ENCODE assay signal across 9 mouse cellular contexts in the genomic region with DNA sequence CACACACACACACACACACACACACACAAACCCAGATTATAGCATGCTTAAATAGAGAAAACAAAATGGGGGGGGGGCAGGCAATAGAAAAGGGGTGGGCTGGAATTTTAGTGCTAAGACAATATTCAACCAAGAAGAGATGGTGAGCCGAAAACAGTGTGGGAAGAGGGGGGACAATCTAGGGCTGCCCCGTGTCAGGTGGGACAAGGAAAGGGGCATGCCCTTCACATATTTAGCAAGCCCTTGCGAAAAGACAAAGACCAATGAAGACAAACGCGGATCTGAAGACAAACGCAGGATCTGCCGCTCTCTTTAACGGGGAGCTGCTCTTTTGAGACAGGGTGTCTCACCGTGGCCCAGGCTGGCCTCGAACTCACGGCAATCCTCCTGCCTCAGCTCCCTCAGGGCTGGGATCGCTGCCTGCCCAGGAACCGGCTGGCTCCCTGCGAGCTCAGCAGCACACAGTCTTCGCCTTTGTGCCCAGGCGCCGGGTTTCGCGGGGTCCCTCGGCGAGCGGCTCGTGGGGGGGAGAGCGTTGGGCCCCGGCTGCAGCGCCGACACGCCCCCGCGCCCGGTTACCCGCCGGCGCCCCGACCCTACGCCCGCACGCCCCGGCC. TPM values are rescaled to one million over a fixed set of nuclear protein-coding genes. Genes with fewer than 3 reads are reported as not detected.
DNase-seq lines count a peak whose midpoint lies in the region; ATAC-seq and TF ChIP-seq lines count a peak whose summit lies in the region.
"Had no signal": no experiment of that assay in that cellular context is flagged by ENCODE, and none has a peak within 500 bp of the region (broad histone marks: within the 10 kb centered on the region; RNA-seq: fewer than 3 reads in every experiment).

No protein-coding gene starts in this region.

- no peak for DNase-seq in gastrocnemius, adult 2 months
- DNase-seq in gastrocnemius, postnatal 36 days: no peak
- DNase-seq in ovary, postnatal 10 days (ENCODE audit: low spot score): peak; percentile 16
- DNase-seq in ovary, adult 18-20 months (ENCODE audit: low spot score): no peak
- no peak for DNase-seq in liver, embryonic 14.5 days (ENCODE audit: low read depth in 3 of 3, low spot score in 3 of 3)
- DNase-seq in stomach, postnatal 0 days (ENCODE audit: low spot score): no peak
- no peak for DNase-seq in gastrocnemius, postnatal 4 days (ENCODE audit: low spot score in 2 of 2)

- peaks cover 8% of the 10 kb centered on the region for H3K4me1 ChIP-seq in forebrain, embryonic 16.5 days (replicated peaks; ENCODE audit: control insufficient read depth, insufficient read depth, low read length)
- H3K4me1 ChIP-seq in liver, embryonic 14.5 days (replicated peaks; ENCODE audit: control insufficient read depth in 2 of 2, insufficient read depth in 2 of 2, low read length in 1 of 2): no peaks in the 10 kb centered on the region; a peak in 1 of 4 replicates
- no peaks in the 10 kb centered on the region for H3K4me1 ChIP-seq in stomach, postnatal 0 days (replicated peaks; ENCODE audit: control insufficient read depth, insufficient read depth)

- H3K27ac ChIP-seq in gastrocnemius, adult 2 months: no peak overlapping the region
- peak overlapping the region; percentile 56 for H3K27ac ChIP-seq in forebrain, embryonic 16.5 days (ENCODE audit: low read length)
- no peak overlapping the region for H3K27ac ChIP-seq in liver, embryonic 14.5 days
- no peak overlapping the region for H3K27ac ChIP-seq in stomach, postnatal 0 days (replicated peaks)

- H3K4me2 ChIP-seq in forebrain, embryonic 16.5 days (ENCODE audit: low read length): peak overlapping the region; percentile 56
- peak overlapping the region; percentile 61 for H3K4me2 ChIP-seq in liver, embryonic 14.5 days (ENCODE audit: low read depth)
- H3K4me2 ChIP-seq in stomach, postnatal 0 days (replicated peaks; ENCODE audit: low read depth): peak overlapping the region; percentile 75

- peak overlapping the region; percentile 76 for H3K9ac ChIP-seq in forebrain, embryonic 16.5 days (replicated peaks; ENCODE audit: low read depth, low read length)
- H3K9ac ChIP-seq in liver, embryonic 14.5 days (replicated peaks): 0 out of 2 replicates have a peak overlapping the region, but pooled peaks have one; percentile 13
- H3K9ac ChIP-seq in stomach, postnatal 0 days (ENCODE audit: low read length): peak overlapping the region; percentile 47

- TF ChIP-seq CTCF in gastrocnemius, adult 2 months (IDR thresholded peaks at IDR 0.05): no peak
- no peak for TF ChIP-seq CTCF in liver, embryonic 14.5 days (IDR thresholded peaks at IDR 0.05; ENCODE audit: low read depth)
- TF ChIP-seq CTCF in stomach, postnatal 0 days (IDR thresholded peaks at IDR 0.05; ENCODE audit: low read depth): no peak

- WGBS in forebrain, embryonic 16.5 days: under 1% methylated on average over 35 of the region's 39 CpGs
- whole genome bisulfite sequencing in liver, embryonic 14.5 days (ENCODE audit: insufficient replicate concordance): 3% methylated on average over 37 of the region's 39 CpGs
- 4% methylated on average over 36 of the region's 39 CpGs for WGBS in stomach, postnatal 0 days

- intact Hi-C loops in gastrocnemius, adult 2 months (cut with DNase I): no loop called here
- intact Hi-C loops in gastrocnemius, postnatal 36 days (cut with DNase I): no loop called here

- peaks cover 5% of the 10 kb centered on the region for H3K9me3 ChIP-seq in forebrain, embryonic 16.5 days (ENCODE audit: control insufficient read depth, low read length)
- no peaks in the 10 kb centered on the region for H3K9me3 ChIP-seq in liver, embryonic 14.5 days (ENCODE audit: control insufficient read depth, low read length)
- no peaks in the 10 kb centered on the region for H3K9me3 ChIP-seq in stomach, postnatal 0 days (ENCODE audit: control insufficient read depth, low read length)

- no peaks in the 10 kb centered on the region for H3K36me3 ChIP-seq in forebrain, embryonic 16.5 days (ENCODE audit: control insufficient read depth, insufficient read depth)
- no peaks in the 10 kb centered on the region for H3K36me3 ChIP-seq in liver, embryonic 14.5 days (replicated peaks; ENCODE audit: control insufficient read depth, insufficient read depth, low read depth)
- no peaks in the 10 kb centered on the region for H3K36me3 ChIP-seq in stomach, postnatal 0 days (ENCODE audit: control insufficient read depth, insufficient read depth, low read length)

- peak; percentile 86 for ATAC-seq in forebrain, embryonic 16.5 days
- no peak for ATAC-seq in liver, embryonic 14.5 days (ENCODE audit: insufficient read depth)
- 0 out of 2 replicates have a peak, but pooled peaks have one; percentile 14 for ATAC-seq in stomach, postnatal 0 days (ENCODE audit: low FRiP score, low TSS enrichment)

- H3K4me3 ChIP-seq in gastrocnemius, adult 2 months: peak overlapping the region; percentile 72
- peak overlapping the region; percentile 78 for H3K4me3 ChIP-seq in forebrain, embryonic 16.5 days (replicated peaks; ENCODE audit: low read length)
- H3K4me3 ChIP-seq in liver, embryonic 14.5 days (ENCODE audit: insufficient read depth in 1 of 2, low read depth in 2 of 2, low read length in 2 of 2): peak overlapping the region; percentile 52 to 58
- H3K4me3 ChIP-seq in stomach, postnatal 0 days (ENCODE audit: low read depth, low read length): peak overlapping the region; percentile 52

- TF ChIP-seq EP300 in liver, embryonic 14.5 days (IDR thresholded peaks at IDR 0.05; ENCODE audit: low read depth): no peak
- no peak for TF ChIP-seq EP300 in stomach, postnatal 0 days (optimal IDR thresholded peaks at IDR 0.05)

- no peaks in the 10 kb centered on the region for H3K27me3 ChIP-seq in forebrain, embryonic 16.5 days (replicated peaks; ENCODE audit: control insufficient read depth, insufficient read depth, low read length)
- H3K27me3 ChIP-seq in liver, embryonic 14.5 days (ENCODE audit: control insufficient read depth, insufficient read depth, low read length): peaks cover 6% of the 10 kb centered on the region
- H3K27me3 ChIP-seq in stomach, postnatal 0 days (ENCODE audit: control insufficient read depth, insufficient read depth, low read length): no peaks in the 10 kb centered on the region
- H3K27me3 ChIP-seq: CH12.LX had no signal

RNA-seq across cellular contexts. Expression of a gene that starts 0.4 kb away (rescaled TPM):
- under 1 TPM in 1 of 2 experiments, not detected in 1; 0.06 TPM for total RNA-seq in gastrocnemius, adult 2 months (2021)
- total RNA-seq in gastrocnemius, postnatal 36 days (2021): under 1 TPM in 1 of 2 experiments, not detected in 1; 0.05 TPM
- polyA plus RNA-seq in forebrain, embryonic 16.5 days (2015; fragmentation: Nextera tagmentation; extraction: Ambion mirVana): 51.4 and 58.3 TPM in 2 replicates
- 14.4 and 17.4 TPM in 2 replicates for polyA plus RNA-seq in liver, embryonic 14.5 days (2012; rRNA removed)
- 28.1 and 33.4 TPM in 2 replicates for polyA plus RNA-seq in liver, embryonic 14.5 days (2014; fragmentation: Nextera tagmentation; extraction: Ambion mirVana)
- 1.2 and 1.8 TPM in 2 replicates for polyA plus RNA-seq in stomach, postnatal 0 days (2015; fragmentation: Nextera tagmentation; extraction: Ambion mirVana)
- 1 to 10 TPM in 1 of 2 experiments, under 1 TPM in 1; 0.49 to 1.2 TPM for total RNA-seq in gastrocnemius, postnatal 4 days (2021)
- total RNA-seq: CH12.LX had no signal

RNA-seq across cellular contexts. Expression of a gene that starts 29.8 kb away (rescaled TPM):
- total RNA-seq in gastrocnemius, adult 2 months (2021): 10 to 100 TPM; 37.7 to 42.7 TPM
- 10 to 100 TPM; 36.6 to 37.9 TPM for total RNA-seq in gastrocnemius, postnatal 36 days (2021)
- polyA plus RNA-seq in forebrain, embryonic 16.5 days (2015; fragmentation: Nextera tagmentation; extraction: Ambion mirVana): 26.9 and 28.2 TPM in 2 replicates
- 2.2 and 3.1 TPM in 2 replicates for polyA plus RNA-seq in liver, embryonic 14.5 days (2012; rRNA removed)
- 3.8 and 4.3 TPM in 2 replicates for polyA plus RNA-seq in liver, embryonic 14.5 days (2014; fragmentation: Nextera tagmentation; extraction: Ambion mirVana)
- 9.0 and 9.4 TPM in 2 replicates for polyA plus RNA-seq in stomach, postnatal 0 days (2015; fragmentation: Nextera tagmentation; extraction: Ambion mirVana)
- total RNA-seq in gastrocnemius, postnatal 4 days (2021): 10 to 100 TPM; 21.9 to 22.8 TPM

RNA-seq across cellular contexts. Expression of a gene that starts 54.0 kb away (rescaled TPM):
- not detected for total RNA-seq in gastrocnemius, adult 2 months (2021)
- not detected for total RNA-seq in gastrocnemius, postnatal 36 days (2021)
- not detected in 2 replicates for polyA plus RNA-seq in forebrain, embryonic 16.5 days (2015; fragmentation: Nextera tagmentation; extraction: Ambion mirVana)
- not detected in 2 replicates for polyA plus RNA-seq in liver, embryonic 14.5 days (2012; rRNA removed)
- polyA plus RNA-seq in liver, embryonic 14.5 days (2014; fragmentation: Nextera tagmentation; extraction: Ambion mirVana): not detected in 2 replicates
- not detected in 2 replicates for polyA plus RNA-seq in stomach, postnatal 0 days (2015; fragmentation: Nextera tagmentation; extraction: Ambion mirVana)
- total RNA-seq in gastrocnemius, postnatal 4 days (2021): not detected
- total RNA-seq: CH12.LX had no signal

Comparison
In these comparisons a context has a peak if more than half of its experiments do, and no peak if none do; other contexts are left out.
1. H3K9ac ChIP-seq: peak in every context shown above with its lines; median percentile 76 in forebrain, embryonic 16.5 days; 47 in stomach, postnatal 0 days; 13 in liver, embryonic 14.5 days.